Mouse (Mus musculus) stomach, postnatal 0 days (tissue): ENCODE results near the gene Cacna2d3.

ENCODE experiments used
- CTCF ChIP-seq: IDR thresholded peaks from 2 replicates; pipeline ENCODE4 v1.5.1; 2016; ENCODE audit warnings: antibody characterized with exemption, low read depth, mild to moderate bottlenecking, moderate library complexity
- EP300 ChIP-seq: optimal IDR thresholded peaks from 2 replicates; pipeline ENCODE3; 2016; ENCODE audit warnings: antibody characterized with exemption

DNA sequence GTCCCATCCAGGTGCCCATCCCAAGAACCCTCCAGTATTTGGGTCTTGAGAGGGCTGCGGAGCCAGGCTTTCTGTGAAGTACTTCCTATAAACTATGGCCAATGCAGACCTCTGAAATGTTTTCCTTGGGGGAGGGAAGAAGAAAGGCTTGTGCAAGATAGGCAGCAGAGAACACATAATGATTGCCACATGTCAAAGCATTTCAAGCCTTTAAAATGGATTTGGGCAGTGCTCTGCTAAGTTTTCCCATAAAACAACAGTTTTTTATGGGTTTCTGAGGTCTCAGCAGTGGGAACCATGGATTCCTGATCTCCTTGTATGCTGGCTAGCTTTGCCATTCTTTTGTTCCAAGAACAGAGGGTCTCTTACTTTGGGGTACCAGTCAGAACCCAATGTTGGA, 834.3 kb downstream of the Cacna2d3 start:
- TF ChIP-seq CTCF (no peak), EP300 (no peak)
